Mouse (Mus musculus) left cerebral cortex, adult 11 months (tissue): Measurements from ENCODE around the gene Elf1.

Experiments
- DNase-seq: peaks from one replicate; pipeline ENCODE4 v3.0.0; 2022; ENCODE audit warnings: low spot score

Gene Elf1

GRCm38 (mm10) chr14:79573482-79574191 lies 92.6 kb downstream of the Elf1 start:
- no peak for DNase-seq

GRCm38 (mm10) chr14:79574361-79574760 lies 93.4 kb downstream of the Elf1 start:
- DNase-seq, result no peak

- no peak for DNase-seq
Measured at GRCm38 (mm10) chr14:79583526-79584245, 102.7 kb downstream of the Elf1 start.

GRCm38 (mm10) chr14:79586499-79587138 lies 105.6 kb downstream of the Elf1 start:
- no peak for DNase-seq

GRCm38 (mm10) chr14:79587139-79587851 lies 106.3 kb downstream of the Elf1 start, which contains the start of gene Sugt1:
TSS of gene Sugt1 (plus strand) at chr14:79587691.
- peak; percentile 95 for DNase-seq

GRCm38 (mm10) chr14:79587852-79588229 lies 106.8 kb downstream of the Elf1 start:
- no peak for DNase-seq

GRCm38 (mm10) chr14:79588534-79588951 lies 107.5 kb downstream of the Elf1 start:
- no peak for DNase-seq

GRCm38 (mm10) chr14:79589401-79589800 lies 108.4 kb downstream of the Elf1 start:
- no peak for DNase-seq

- DNase-seq, result no peak
Measured at GRCm38 (mm10) chr14:79590916-79591315, 109.9 kb downstream of the Elf1 start.

- no peak for DNase-seq
Measured at GRCm38 (mm10) chr14:79591611-79592010, 110.6 kb downstream of the Elf1 start.

GRCm38 (mm10) chr14:79594069-79594468 lies 113.1 kb downstream of the Elf1 start:
- no peak for DNase-seq

- no peak for DNase-seq
Measured at GRCm38 (mm10) chr14:79596602-79597001, 115.6 kb downstream of the Elf1 start.

- DNase-seq, result no peak
Measured at GRCm38 (mm10) chr14:79605881-79606280, 124.9 kb downstream of the Elf1 start.

- DNase-seq, result no peak
Measured at GRCm38 (mm10) chr14:79606392-79606791, 125.4 kb downstream of the Elf1 start.

GRCm38 (mm10) chr14:79606867-79607266 lies 125.9 kb downstream of the Elf1 start:
- DNase-seq, result no peak

GRCm38 (mm10) chr14:79607352-79607751 lies 126.4 kb downstream of the Elf1 start:
- no peak for DNase-seq

- DNase-seq, result no peak
Measured at GRCm38 (mm10) chr14:79608286-79608685, 127.3 kb downstream of the Elf1 start.

GRCm38 (mm10) chr14:79617121-79617828 lies 136.3 kb downstream of the Elf1 start:
- peak; percentile 45 for DNase-seq

- no peak for DNase-seq
Measured at GRCm38 (mm10) chr14:79619802-79620201, 138.8 kb downstream of the Elf1 start.

GRCm38 (mm10) chr14:79621143-79621542 lies 140.1 kb downstream of the Elf1 start:
- no peak for DNase-seq
